Mouse (Mus musculus): ENCODE data around the gene Samd5.

Samd5 gene

GRCm38 (mm10) chr10:9574135-9574534 is 100.9 kb downstream of the Samd5 start:
- no peak for DNase-seq
